Mouse (Mus musculus) midbrain, embryonic 16.5 days (tissue): Measurements from ENCODE around the gene Cabp2. TPM values are rescaled to one million over a fixed set of nuclear protein-coding genes. Genes with fewer than 3 reads are reported as not detected.

Source experiments
- ATAC-seq: fragments of 200-750 bp; cut with Nextera tagmentation; 2 replicates; pipeline ENCODE4 v1.8.0; 2017; ENCODE audit warnings: moderate TSS enrichment
- H3K27ac ChIP-seq: fragments of 300-500 bp; sonication (generic); 2 replicates; pipeline ENCODE4 v1.5.1; 2014; ENCODE audit warnings: mild to moderate bottlenecking, low read length, mixed read lengths
- H3K27me3 ChIP-seq: fragments of 300-500 bp; sonication (generic); 2 replicates; pipeline ENCODE4 v1.6.1; 2014; ENCODE audit warnings: low read depth, low read length, mixed read lengths; ENCODE audit not compliant: control insufficient read depth, insufficient read depth
- H3K36me3 ChIP-seq: fragments of 300-500 bp; sonication (generic); 2 replicates; pipeline ENCODE4 v1.6.1; 2014; ENCODE audit warnings: mild to moderate bottlenecking, low read length, moderate library complexity, mixed read lengths; ENCODE audit not compliant: control insufficient read depth, insufficient read depth
- H3K4me1 ChIP-seq: fragments of 300-500 bp; sonication (generic); 2 replicates; pipeline ENCODE4 v1.6.1; 2014; ENCODE audit warnings: mild to moderate bottlenecking, low read length, mixed read lengths; ENCODE audit not compliant: control insufficient read depth, insufficient read depth
- H3K4me2 ChIP-seq: fragments of 300-500 bp; sonication (generic); 2 replicates; pipeline ENCODE4 v1.6.1; 2014; ENCODE audit warnings: mild to moderate bottlenecking, low read length, mixed read lengths
- H3K4me3 ChIP-seq: fragments of 300-500 bp; sonication (generic); 2 replicates; pipeline ENCODE4 v1.5.1; 2014; ENCODE audit warnings: low read depth, mild to moderate bottlenecking, low read length, moderate library complexity, mixed read lengths
- H3K9ac ChIP-seq: fragments of 300-500 bp; sonication (generic); 2 replicates; pipeline ENCODE4 v1.6.1; 2014; ENCODE audit warnings: low read depth, low read length, mixed read lengths
- H3K9me3 ChIP-seq: fragments of 300-500 bp; sonication (generic); replicated peaks from 2 replicates; pipeline ENCODE4 v1.6.1; 2014; ENCODE audit warnings: mild to moderate bottlenecking, low read length, mixed read lengths; ENCODE audit not compliant: control insufficient read depth, poor library complexity, severe bottlenecking
- WGBS: fragments of 180-500 bp; shearing (Covaris S2); extraction: QIAGEN DNeasy Blood & Tissue Kit; methylation state at CpG from one replicate; pipeline ENCODE4 v1.1.7; 2014; 5-methylcytosine and 5-hydroxymethylcytosine counted together
- polyA plus RNA-seq: library from polyadenylated mRNA; unstranded; fragments of >200 nt; fragmentation: Nextera tagmentation; extraction: Ambion mirVana; gene quantifications from 2 replicates; pipeline ENCODE4 v1.2.1, GENCODE M21; 2015

Gene Cabp2
- polyA plus RNA-seq, 1 experiment from 2014 or later, result not detected

DNA sequence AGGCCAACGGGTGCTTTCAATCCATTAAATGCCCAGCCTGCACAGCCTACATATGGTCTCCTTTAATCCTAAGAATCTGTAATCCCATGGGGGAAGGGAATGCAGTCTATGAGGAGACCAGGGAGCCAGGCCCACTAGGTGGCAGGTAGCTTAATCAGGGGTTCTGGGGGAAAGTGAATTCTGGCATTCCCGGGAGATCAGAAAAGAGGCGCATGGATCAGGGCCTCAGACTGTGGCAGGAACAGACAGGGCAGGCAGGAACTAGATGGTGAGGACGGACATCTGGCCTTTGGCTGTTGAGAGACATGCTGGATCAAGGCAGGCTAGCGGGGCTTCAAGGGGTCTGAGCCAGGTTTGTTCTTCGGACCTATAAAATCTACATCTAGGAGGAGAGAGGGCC is 20.1 kb downstream of the Cabp2 start:
- peak overlapping the region; percentile 75 for H3K9ac ChIP-seq
- peaks cover 39% of the 10 kb centered on the region for H3K4me1 ChIP-seq
- peak overlapping the region; percentile 76 for H3K27ac ChIP-seq
- no peaks in the 10 kb centered on the region for H3K9me3 ChIP-seq
- no peaks in the 10 kb centered on the region for H3K27me3 ChIP-seq
- H3K4me2 ChIP-seq, result peak overlapping the region; percentile 62
- WGBS, result 45% methylated on average over 6 of the region's 6 CpGs
- no peak for ATAC-seq
- peak overlapping the region; percentile 57 for H3K4me3 ChIP-seq
- H3K36me3 ChIP-seq, result peaks cover 8% of the 10 kb centered on the region; the same call in 1 of the 2 replicates

DNA sequence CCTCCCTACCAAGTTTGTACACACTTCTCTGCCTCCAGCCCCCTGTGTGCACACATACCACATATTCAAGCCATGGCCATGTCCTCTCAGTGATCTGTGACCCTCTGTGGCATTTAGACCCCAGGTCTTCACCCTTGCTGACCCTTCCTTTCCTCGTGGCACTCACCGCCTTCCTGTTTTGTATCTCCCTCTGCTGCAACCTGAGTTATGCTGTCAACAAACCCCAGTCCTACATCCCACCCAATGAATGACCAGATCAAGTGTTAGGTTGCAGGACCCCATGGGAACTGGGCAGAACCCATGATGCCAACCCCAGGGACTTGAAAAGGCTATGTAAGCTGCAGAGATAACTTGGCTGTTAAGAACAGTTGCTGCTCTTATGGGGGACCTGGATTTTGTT is 20.7 kb downstream of the Cabp2 start:
- ATAC-seq, result no peak
- H3K27ac ChIP-seq, result no peak overlapping the region
- peaks cover 11% of the 10 kb centered on the region; the same call in 1 of the 2 replicates for H3K36me3 ChIP-seq
- no peaks in the 10 kb centered on the region for H3K9me3 ChIP-seq
- H3K27me3 ChIP-seq, result no peaks in the 10 kb centered on the region
- 90% methylated on average over 2 of the region's 2 CpGs for WGBS
- H3K4me3 ChIP-seq, result peak overlapping the region; percentile 57; the same call in 1 of the 2 replicates
- peaks cover 39% of the 10 kb centered on the region for H3K4me1 ChIP-seq
- H3K9ac ChIP-seq, result no peak overlapping the region; the same call in 1 of the 2 replicates
- H3K4me2 ChIP-seq, result peak overlapping the region; percentile 62

DNA sequence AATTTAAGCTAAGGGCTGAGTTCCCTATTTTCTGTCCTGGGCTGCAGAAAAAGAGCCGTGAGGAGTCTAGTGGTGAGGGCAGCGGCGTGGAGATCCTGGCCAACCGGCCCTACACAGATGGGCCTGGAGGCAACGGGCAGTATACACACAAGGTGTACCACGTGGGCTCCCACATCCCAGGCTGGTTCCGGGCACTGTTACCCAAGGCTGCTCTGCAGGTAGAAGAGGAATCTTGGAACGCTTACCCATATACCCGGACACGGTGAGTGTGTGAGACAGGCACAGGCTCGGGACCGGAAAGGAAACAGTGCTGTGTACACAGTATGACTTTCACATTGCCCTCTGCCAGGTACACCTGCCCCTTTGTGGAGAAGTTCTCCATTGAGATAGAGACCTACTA is 21.2 kb downstream of the Cabp2 start:
- H3K9me3 ChIP-seq, result no peaks in the 10 kb centered on the region
- WGBS, result 93% methylated on average over 12 of the region's 12 CpGs
- no peaks in the 10 kb centered on the region for H3K27me3 ChIP-seq
- H3K9ac ChIP-seq, result no peak overlapping the region
- peaks cover 15% of the 10 kb centered on the region; the same call in 1 of the 2 replicates for H3K36me3 ChIP-seq
- no peak for ATAC-seq
- peaks cover 37% of the 10 kb centered on the region for H3K4me1 ChIP-seq
- H3K4me2 ChIP-seq, result no peak overlapping the region
- H3K4me3 ChIP-seq, result no peak overlapping the region
- H3K27ac ChIP-seq, result no peak overlapping the region

DNA sequence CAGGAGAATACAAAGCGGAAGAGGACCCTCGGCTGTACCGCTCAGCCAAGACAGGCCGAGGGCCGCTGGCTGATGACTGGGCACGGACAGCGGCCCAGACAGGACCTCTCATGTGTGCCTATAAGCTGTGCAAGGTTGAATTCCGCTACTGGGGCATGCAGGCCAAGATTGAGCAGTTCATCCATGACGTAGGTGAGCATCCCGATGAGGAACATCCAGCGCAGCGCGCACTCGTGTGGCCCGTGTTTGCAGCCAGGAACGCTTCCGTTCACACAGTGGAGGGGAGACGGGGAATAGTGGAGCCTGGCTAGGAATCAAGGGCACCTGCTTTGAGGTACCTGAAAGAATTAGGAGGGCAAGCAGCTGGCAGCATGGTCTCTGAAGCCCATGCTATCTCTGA is 21.9 kb downstream of the Cabp2 start:
- Histone ChIP-seq H3K4me2 (no peak overlapping the region), H3K9ac (no peak overlapping the region), H3K4me1 (peaks cover 31% of the 10 kb centered on the region), H3K27me3 (no peaks in the 10 kb centered on the region), H3K9me3 (no peaks in the 10 kb centered on the region), H3K36me3 (peaks cover 17% of the 10 kb centered on the region; the same call in 1 of the 2 replicates), H3K4me3 (no peak overlapping the region), H3K27ac (no peak overlapping the region)
- no peak for ATAC-seq
- WGBS, result 91% methylated on average over 18 of the region's 18 CpGs

DNA sequence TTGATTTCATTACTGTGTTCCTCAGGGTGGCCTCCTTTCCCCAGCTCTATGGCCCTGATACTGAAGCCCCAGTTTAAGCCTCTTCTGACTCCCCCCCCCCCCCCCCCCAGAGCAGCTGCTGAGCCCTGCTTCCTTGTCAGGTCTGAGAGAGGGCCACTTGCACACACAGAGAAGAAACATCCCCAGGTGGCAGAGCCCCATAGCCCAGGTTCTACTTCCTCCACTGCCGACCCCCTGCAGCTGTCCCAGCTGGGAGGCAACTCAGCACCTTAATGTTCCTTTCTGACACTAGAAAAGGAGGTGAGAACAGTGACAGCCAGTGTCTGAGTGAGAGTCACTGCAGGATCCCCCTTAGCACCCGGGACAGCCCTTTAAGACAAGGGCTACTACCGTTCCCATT is 22.4 kb downstream of the Cabp2 start:
- Histone ChIP-seq H3K9me3 (no peaks in the 10 kb centered on the region), H3K27me3 (no peaks in the 10 kb centered on the region), H3K27ac (no peak overlapping the region), H3K4me2 (no peak overlapping the region), H3K9ac (no peak overlapping the region), H3K36me3 (peaks cover 19% of the 10 kb centered on the region; the same call in 1 of the 2 replicates), H3K4me1 (peaks cover 27% of the 10 kb centered on the region), H3K4me3 (no peak overlapping the region)
- ATAC-seq, result no peak
- 87% methylated on average over 3 of the region's 3 CpGs for WGBS

DNA sequence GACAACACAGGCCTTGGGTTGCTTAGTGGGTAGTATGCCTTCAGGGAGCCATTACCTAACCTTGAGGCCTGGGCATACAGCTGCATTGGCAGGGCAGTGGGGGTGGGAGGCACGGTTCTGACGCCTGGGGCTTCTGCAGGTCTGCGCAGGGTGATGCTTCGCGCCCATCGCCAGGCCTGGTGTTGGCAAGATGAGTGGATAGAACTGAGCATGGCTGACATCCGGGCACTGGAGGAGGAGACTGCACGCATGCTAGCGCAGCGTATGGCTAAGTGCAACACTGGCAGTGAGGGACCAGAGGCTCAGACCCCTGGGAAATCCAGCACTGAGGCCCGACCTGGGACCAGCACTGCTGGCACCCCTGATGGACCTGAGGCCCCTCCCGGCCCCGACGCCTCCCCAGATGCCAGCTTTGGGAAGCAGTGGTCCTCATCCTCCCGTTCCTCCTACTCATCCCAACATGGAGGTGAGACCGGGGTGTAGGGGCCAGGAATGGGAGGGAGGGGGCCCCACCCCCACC is 23.4 kb downstream of the Cabp2 start:
- H3K9me3 ChIP-seq, result no peaks in the 10 kb centered on the region
- no peak overlapping the region for H3K27ac ChIP-seq
- no peak overlapping the region for H3K4me3 ChIP-seq
- H3K4me1 ChIP-seq, result peaks cover 18% of the 10 kb centered on the region
- no peak for ATAC-seq
- H3K9ac ChIP-seq, result no peak overlapping the region
- no peaks in the 10 kb centered on the region for H3K27me3 ChIP-seq
- H3K4me2 ChIP-seq, result no peak overlapping the region
- peaks cover 27% of the 10 kb centered on the region for H3K36me3 ChIP-seq
- 91% methylated on average over 16 of the region's 16 CpGs for WGBS

DNA sequence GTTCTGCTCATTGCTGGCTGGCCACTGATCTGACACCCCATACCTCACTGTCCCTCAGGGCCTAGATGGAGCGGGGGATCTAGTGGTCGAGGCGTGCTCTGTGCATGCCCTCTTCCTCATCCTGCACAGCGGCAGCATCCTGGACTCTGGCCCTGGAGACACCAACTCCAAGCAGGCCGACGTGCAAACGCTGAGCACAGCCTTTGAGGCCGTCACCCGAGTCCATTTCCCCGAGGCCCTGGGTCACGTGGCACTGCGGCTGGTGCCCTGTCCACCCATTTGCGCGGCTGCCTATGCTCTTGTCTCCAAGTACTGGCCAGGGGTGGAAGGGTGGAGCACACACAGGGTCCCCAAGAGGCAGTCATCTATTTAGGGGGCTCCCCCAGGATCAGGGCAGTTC is 25.3 kb downstream of the Cabp2 start:
- no peak overlapping the region for H3K4me2 ChIP-seq
- H3K4me3 ChIP-seq, result no peak overlapping the region
- H3K27ac ChIP-seq, result no peak overlapping the region
- peaks cover 33% of the 10 kb centered on the region for H3K36me3 ChIP-seq
- no peak overlapping the region for H3K9ac ChIP-seq
- ATAC-seq, result no peak
- WGBS, result 89% methylated on average over 14 of the region's 14 CpGs
- no peaks in the 10 kb centered on the region for H3K27me3 ChIP-seq
- no peaks in the 10 kb centered on the region for H3K9me3 ChIP-seq
- peaks cover 7% of the 10 kb centered on the region for H3K4me1 ChIP-seq

DNA sequence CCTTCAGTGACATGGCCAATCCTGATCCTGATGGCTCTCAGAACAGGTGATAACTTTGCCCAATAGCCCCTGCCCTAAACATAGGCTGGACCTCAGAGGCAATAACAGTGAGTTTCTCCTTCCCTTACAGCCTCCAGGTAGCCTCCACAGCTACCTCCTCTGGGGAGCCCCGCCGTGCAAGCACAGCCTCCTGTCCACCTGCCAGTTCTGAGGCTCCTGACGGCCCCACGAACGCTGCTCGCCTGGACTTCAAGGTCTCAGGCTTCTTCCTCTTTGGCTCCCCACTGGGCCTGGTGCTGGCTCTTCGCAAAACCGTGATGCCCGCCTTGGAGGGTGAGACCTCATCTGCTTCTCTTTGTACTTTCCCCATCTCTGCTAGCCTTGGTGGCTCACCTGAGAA is 27.2 kb downstream of the Cabp2 start:
- Histone ChIP-seq H3K4me2 (no peak overlapping the region), H3K9ac (no peak overlapping the region), H3K9me3 (no peaks in the 10 kb centered on the region), H3K27me3 (no peaks in the 10 kb centered on the region), H3K4me3 (no peak overlapping the region), H3K4me1 (no peaks in the 10 kb centered on the region), H3K36me3 (peaks cover 52% of the 10 kb centered on the region), H3K27ac (no peak overlapping the region)
- 92% methylated on average over 9 of the region's 9 CpGs for WGBS
- no peak for ATAC-seq

DNA sequence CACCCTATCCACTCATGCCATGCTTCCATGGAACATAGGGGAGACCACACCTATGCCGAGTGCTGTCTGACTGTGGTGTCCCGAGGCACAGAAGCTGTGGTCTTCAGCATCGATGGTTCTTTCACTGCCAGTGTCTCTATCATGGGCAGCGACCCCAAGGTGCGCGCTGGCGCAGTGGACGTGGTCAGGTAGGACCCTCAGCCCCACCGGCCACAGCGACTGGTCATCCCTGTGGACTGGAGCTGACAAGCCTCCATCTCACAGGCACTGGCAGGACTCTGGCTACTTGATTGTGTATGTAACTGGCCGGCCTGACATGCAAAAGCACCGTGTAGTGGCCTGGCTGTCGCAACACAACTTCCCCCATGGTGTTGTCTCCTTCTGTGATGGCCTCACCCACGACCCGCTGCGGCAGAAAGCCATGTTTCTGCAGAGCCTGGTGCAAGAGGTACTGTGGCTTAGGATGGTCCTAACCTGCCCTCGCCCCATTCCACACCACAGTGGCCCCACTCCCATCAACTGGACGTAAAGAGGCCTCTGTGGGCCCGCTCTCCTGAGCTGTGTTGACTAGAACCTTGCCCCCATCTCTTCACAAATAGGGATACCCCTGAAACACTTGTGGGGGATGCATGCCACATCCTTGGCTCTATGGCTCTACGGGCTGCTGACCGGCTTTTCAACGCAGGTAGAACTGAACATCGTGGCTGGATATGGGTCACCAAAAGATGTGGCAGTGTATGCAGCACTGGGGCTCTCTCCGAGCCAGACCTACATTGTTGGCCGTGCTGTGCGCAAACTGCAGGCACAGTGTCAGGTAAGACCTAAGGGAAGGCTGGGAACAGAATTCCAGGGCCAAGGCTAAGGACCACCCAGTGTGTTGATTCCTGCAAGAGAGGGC is 30.9 kb downstream of the Cabp2 start:
- no peak for ATAC-seq
- no peak overlapping the region for H3K27ac ChIP-seq
- no peak overlapping the region for H3K4me2 ChIP-seq
- no peak overlapping the region for H3K9ac ChIP-seq
- no peaks in the 10 kb centered on the region for H3K27me3 ChIP-seq
- WGBS, result 97% methylated on average over 26 of the region's 26 CpGs
- no peaks in the 10 kb centered on the region for H3K9me3 ChIP-seq
- H3K36me3 ChIP-seq, result peaks cover 46% of the 10 kb centered on the region
- no peaks in the 10 kb centered on the region for H3K4me1 ChIP-seq
- H3K4me3 ChIP-seq, result no peak overlapping the region
